Mouse (Mus musculus) adrenal gland (tissue): ENCODE results near the gene Ivd.

Experiments used
- intact Hi-C: fragments of 180-260 bp; cut with DNase I; formaldehyde crosslinking; loops from one replicate; pipeline ENCODE4 v1.15.1; 2025

Ivd gene

DNA sequence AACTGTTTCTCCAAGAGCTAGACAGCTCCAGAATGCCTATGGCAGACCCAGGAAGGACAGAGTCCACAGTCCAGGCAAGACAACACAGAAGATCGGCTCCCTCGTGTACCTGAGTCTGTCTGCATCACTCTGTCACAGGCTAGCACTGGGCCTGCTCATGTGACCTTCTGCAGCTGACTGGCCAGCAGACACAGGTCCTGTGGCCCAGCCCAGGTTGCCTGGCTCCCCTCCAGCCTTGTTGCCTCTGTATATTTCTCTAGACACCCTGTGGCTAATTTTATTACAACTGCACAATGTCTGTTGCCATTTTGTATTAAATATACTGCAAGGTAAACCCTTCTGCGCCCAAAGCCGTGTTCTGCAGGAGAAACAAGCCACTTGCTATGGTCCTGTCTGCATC is 19.3 kb downstream of the Ivd start:
- intact Hi-C loops = loop anchor here (5.0 kb wide), 3 partner anchors 89 to 244 kb away; no protein-coding TSS in a partner anchor

DNA sequence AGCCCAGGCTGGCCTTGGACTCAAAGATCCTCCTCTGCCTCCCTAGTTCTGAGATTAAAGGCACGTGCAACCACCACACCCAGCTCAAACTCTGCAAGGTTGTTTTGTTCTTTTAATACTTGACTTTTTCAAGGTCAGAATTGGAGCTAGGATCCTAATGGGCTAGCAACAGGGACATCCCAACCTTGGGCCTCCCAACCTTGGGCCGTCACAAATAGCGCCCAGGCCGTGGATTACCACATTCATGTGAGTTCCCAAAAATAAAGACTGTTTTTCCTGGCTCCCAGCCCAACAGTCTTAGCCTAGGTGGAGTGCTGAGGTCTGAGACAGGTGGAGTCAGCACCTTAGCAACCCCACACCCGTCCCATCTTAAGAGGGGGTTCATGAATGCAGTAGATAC is 20.2 kb downstream of the Ivd start:
- intact Hi-C loops = loop anchor here (2.0 to 5.0 kb wide), 4 partner anchors 90 to 245 kb away; no protein-coding TSS in a partner anchor

DNA sequence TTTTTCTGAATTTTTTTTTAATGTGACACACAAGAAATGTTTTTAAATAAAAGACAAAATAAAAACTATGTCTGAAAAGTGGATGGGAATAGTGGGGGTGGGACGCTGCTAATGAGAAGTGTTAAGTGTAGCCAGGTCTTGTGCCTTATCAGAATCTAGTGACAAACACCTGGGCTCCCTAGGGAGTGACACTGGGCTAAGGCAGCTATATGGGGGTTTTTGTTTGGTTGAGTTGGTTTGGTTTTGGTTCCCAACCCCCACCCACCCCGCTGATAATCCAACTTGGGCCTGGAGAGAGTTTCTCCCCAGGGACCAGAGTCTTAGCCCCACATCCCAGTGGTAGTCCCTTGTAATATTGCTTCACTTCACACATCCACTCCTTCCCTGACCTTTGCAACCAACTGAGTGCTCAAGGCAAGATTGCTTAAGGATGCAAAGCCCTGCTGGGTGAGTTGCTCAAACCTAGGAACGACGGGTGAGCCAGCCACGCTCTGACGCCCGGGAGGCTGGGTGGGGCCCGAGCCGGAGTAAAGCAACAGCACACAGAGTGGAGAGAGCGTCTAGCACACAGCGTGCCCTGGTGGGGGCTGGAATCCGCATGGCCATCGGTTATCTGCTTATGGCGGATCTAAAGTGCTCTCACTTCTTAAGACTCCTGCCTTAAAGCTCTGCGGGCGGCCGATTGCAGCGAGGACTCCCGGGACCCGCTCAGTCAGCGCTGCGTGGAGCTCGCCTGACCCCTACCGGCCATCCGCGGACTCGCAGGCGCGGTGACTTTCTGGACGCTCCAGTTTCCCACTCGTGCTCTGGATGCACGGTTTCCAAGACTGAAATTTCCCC is 21.3 kb downstream of the Ivd start:
- intact Hi-C loops = loop anchor here (2.0 to 5.0 kb wide), 4 partner anchors 91 to 246 kb away; no protein-coding TSS in a partner anchor

DNA sequence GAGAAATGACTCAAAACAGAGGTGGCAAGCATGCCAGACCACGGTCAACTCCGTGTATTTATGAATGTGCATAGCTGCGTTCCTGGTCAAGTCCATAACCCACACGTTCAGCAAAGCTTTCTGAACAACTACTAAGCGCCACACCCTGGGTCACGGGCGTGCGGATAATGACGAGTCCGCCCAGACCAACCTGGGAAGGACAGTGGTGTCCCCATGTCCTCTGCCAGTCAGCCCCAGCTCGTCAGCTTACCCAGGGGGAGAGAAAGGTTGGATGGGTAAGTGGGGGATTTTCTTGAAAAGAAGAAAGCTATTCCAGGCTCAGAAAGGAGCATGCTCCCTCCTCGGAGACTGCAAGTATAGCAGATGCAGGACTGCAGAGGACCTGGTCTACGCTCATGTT is 25.7 kb downstream of the Ivd start:
- intact Hi-C loops = no loop called here

DNA sequence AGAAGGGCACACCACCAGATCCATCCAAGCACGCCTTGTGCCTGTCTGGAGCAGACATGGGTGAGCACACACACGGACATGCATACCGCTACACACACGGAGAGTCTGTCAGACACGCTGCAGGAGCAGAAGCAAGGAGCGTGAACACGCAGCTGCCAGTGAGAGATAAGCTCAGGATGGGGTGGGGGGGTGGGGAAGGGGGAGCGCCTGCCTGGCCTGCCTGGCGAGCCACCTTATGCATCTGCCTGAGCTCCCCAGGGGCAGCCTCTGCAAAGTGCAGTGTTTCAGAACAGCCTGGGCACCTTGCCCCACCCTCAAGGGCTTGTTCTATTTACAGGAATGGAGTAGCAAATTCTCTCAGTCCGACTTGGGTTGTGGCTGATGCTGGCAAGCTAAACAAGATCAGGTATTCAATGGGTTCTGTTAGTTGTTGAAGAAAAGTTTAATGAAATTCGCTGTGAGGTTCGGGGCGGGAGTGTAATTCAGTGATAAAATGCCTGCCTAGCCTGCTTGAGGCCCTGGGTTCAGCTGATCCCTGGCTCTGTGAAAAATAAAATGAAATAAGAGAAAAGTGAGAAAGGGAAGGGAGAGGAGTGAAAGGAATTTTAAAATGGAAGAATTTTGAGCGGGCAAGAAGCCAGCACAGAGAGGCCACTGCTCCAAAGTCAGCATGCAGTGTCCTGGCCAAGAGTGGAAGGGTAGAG is 26.2 kb downstream of the Ivd start:
- intact Hi-C loops = no loop called here

DNA sequence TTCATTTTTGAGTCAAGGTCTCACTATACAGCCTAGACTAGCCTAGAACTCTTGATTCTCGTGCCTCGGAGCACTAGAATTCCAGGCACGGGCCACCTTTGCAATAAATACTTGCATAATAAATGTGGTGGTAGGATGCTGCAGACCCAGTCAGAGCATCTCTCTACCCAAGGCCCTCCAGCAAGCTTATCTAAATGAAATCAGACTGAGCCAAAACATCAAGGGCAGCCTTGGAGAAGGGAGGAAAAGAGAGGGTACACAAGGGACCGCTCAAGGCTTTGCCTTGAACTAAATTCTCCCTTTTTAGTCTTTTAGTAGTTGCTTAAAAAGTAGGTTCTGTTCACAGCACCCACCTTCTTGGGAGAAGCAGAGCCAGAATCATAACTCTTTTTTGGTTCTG is 29.4 kb downstream of the Ivd start:
- intact Hi-C loops = no loop called here

DNA sequence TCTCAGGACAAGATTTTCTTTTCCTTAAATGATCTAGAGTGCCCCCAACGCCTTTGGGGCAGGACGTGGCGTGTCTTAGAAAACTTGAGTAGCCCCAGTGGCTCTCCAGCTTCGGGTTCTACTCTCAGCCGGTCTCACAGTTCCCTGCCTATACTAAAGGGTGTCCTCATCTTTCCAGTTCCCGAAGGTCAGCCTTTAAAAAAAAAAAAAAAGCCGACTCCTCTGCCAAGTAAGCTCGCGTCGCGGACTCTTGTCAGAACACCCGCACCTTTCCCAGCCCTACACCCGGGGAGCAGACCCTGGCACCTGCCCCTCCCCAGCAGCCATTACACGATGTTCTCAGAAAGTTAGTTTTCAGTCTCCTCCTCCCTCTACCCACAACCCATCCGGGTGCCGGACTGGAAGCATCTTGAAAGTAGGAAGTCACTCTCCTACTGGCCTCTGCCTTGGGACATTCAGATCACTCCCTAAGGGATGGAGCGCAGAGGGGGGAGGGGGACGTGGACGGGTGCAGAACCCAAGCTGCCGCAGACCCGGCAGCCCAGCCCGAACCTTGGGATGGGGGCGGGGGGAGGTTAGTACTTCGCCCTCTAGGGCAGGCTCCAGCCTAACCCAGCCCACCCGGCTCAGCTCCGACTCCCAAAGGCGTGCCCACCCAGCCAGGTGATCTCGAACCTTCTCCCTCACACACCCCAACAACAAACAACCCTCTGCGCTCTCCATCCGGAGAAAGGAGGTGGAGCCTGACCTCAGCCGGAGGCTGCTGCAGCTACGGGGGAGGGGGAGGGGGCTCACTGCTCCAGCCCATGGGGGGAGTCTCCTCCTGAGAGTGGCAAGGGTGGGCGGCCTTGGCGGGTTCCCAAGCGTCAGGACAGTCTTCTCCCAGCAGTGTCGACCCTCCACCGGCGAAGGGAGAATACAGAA is 34.5 kb downstream of the Ivd start:
- intact Hi-C loops = no loop called here

DNA sequence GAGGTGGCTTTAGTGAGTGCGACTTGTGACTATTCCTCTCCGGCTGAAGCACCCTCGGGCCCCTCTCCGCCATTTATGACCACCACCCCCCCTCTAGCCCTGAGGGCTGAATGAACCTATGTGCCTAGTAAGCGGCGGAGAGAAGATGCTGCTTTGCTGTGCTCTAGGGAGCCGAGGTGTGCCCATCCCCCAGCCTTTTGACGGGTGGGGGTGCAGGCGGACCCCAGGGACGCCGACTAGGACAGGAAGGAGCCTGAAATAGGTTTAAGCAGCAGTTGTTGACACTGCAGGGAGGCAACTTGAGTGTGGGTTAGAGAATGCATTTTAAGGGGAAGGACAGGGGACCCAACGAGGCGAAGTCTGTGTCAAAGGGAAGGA is 35.1 kb downstream of the Ivd start:
- intact Hi-C loops = no loop called here

DNA sequence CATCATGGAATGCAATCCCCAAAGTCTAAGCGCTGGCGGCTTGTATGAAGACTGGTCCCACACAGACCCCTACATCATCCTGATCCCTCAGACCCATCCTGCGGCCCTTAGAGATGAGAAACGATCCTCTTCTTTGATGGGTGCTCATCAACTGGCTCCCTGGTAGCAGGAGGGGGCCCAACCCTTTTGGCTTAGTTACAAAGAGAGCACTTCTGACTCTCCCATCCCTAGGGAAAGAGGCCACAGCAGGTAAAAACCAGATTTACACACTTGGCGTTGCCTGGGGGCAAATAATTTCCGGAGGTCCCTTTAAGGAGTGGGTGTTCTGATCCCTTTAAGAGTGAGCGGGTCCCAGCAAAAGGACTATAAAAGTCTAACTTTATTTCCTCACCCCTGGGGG is 35.6 kb downstream of the Ivd start:
- intact Hi-C loops = no loop called here

DNA sequence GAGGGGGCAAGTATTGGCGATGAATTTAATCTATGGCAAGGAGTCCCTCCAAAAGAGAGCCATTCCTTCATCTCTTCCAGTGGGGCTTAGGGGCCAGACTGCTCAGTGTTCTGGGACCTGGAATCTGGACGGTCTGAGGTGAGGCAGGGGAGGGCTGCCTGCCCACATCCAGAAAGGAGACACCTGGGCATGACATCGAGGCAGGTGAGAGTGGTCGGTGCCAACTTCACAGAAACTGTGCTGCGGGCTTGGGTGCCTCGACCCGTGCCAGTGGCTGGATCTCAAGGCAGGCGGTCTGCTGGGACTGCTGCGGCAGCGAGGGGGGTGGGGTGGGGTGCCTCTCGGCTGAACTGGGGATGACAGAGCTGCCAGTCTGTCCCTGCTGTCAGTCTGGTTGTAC is 36.1 kb downstream of the Ivd start:
- intact Hi-C loops = no loop called here

DNA sequence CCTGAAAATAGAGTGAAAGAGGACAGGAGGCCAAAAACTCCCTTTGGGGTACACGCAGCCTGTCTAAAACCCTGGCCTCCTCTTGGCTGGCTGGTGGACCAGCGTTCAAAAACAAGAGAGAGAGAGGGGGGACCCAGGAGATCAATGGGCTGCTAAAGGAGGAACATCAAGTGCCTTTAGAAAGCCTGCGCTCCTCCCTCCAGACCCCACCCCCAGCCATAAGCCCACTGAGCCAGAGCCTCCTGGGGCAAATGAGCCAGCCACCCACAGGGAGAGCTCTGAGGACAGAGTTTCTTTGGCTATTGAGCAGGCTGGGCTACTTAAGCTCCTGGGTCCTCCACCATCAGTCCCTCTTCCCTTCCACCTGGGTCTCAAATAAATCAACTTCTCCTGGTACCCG is 37.0 kb downstream of the Ivd start:
- intact Hi-C loops = no loop called here

DNA sequence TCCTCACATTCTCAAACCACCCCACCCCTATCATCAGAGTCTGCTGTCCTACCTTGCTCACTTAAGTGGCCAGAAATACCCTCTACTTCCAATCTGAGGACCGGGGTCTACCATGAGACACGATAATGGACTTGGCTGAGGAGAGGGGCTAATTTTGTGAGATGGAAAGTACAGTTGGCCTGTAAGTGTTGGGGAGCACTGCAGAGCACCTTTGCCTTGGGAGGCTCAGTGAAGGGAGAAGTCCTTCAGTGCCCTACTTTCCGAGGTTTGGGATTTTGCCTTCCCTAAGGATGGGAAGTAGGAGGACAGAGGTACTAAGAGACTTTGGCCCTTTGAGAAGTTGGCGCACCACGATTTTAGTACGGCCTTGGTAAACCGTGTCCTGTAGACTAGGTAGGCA is 37.6 kb downstream of the Ivd start:
- intact Hi-C loops = no loop called here

DNA sequence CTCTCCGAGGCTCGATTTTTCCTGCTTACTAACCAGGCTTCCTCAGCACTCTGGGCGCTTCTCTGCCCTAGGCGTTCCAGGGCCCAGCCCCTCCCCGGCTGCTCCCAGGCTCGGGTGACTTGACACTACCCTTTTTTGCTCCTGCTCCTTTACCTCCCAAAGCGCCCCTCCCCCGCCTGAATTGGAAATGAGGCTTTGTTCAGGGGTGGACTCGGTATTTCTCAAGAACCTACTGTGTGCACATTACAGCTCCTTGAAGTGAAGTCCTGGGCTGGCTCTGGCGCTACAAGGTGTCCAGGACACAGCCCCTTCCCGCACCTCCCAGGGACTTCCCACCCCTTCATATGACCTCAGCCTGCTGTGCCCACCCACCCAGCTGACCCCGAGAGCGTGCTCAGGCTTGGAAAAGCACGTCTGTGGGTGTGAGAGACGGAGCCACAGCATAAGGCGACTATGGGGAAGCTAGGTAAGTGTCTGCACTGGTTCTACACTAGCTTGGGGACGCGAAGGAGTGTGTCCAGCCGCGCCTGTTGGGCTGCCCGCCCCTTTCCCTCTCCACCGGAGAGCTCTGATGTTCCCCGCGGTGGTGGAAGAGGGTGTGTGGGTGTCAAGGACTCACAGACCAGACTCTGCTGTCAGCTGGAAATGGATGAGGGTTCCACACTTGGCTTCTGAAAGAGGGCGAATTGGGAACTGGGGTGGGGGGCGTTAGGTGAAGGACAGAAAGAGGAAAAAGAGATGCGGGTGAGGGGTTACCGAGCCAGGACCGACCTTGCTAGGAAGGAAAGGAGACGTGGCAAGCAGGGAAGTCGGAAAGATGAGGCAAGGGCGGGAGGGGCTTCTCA is 38.4 kb downstream of the Ivd start, which contains the start of gene Bahd1:
Gene Bahd1, plus strand, starts transcription at position 397 of the 845 bp plus-strand sequence.
- intact Hi-C loops = loop anchor here (5.0 kb wide), 1 partner anchor 72 kb away; no protein-coding TSS in a partner anchor

DNA sequence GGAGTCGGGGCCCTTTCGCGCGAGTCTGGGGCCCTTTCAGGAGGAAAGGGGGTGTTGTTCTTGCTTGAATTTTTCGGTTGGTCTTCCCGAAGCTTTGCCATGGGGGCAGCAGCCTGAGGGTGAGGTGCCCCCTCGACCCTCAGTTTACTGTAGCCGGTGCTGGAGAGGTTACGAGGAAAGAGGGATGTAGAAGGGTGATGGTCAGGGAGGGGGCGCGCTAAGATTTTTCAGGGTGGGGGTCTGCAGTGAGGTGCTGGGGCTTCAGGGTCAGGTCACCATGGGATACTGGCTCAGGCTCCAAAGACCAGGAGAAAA is 39.0 kb downstream of the Ivd start:
- intact Hi-C loops = loop anchor here (5.0 kb wide), 1 partner anchor 72 kb away; no protein-coding TSS in a partner anchor

DNA sequence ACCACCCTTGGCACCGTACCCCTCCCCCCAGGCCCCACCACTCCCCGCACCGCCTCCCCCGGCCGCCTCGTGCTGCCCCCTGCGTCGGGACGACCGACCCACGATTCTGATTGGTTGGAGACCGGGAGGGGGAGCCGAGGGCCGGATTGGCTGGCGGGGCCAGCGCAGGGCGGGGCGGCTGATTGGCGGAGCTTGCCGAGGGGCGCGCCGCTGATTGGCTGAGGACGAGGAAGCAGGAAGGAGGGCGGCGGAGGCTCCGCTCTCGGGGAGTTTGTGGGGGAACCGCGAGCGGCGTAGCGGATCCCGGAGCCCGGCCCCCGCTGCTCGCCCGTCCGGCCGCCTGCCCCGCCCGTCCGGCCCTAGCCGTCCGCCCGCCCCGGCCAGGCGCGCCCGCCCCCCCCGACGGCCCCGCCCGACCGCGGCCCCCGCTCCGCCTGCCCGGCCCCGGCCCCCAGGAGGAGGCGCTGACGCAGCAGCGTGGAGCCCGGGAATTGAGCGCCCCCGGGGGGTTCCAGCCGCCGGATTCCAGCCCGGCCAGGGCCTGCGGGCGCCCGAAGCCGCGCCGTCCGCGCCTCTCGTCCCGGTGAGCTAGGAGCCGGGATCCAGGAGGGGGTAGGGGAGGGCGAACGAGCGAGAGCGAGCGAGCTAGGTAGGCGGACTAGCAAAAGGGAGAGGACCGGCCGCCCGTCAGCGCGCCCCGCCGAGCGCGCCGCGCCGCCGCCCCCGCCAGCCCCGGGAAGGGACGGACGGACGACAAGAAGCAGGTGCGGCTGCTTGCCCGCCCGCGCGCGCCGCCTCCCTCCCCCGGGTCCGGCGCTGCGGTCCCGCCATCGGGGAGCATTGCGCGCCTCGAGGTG is 39.6 kb downstream of the Ivd start:
- intact Hi-C loops = loop anchor here (5.0 kb wide), 1 partner anchor 71 kb away; no protein-coding TSS in a partner anchor

DNA sequence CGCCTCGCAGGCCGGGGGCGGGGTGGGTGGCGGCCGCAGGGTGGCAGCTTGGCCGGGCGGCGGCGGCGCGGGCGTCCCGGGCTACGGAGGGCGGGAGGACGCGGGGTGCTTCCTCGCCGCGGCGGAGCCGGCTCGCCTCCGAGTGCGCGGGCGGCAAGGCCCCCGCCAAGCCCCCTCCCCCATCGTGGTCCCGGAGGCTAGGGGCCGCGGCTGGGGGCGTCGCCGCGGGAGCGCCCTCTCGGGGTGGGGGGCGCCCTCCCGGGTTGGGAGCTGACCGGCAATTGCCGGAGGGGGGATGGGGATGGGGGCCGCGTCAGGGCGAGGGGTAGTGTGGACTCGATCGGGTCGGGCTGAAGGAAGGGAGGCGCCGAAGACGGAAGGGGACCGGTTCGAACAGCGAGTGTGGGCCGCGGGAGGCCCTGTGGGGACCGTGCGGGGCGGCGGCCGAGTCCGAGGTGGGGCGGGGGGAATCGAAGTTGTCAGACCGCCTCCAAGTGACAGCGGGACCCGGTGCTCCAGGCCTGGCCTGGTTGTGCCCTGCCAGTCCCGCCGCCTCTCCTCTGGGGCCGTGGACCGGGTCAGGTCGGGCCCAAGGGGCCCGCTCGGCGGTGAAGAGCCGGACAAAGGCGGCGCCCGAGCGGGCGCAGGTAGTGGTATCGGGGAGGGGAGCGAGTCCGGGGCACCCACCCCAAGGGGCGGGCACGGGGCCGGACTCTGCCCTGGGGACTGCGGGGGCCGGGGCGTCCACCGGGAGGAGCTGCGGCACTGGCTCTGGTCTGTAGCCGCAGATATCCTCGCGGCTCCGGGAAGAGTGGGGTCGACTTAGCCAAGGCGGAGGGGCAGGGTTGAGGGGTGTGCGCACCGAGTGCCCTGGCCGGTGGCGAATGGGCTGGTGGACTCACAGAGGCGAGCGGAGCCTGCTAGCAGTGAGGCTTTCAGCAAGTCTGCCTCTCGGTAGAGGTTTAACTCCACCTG is 40.6 kb downstream of the Ivd start:
- intact Hi-C loops = loop anchor here (5.0 kb wide), 1 partner anchor 70 kb away; no protein-coding TSS in a partner anchor

DNA sequence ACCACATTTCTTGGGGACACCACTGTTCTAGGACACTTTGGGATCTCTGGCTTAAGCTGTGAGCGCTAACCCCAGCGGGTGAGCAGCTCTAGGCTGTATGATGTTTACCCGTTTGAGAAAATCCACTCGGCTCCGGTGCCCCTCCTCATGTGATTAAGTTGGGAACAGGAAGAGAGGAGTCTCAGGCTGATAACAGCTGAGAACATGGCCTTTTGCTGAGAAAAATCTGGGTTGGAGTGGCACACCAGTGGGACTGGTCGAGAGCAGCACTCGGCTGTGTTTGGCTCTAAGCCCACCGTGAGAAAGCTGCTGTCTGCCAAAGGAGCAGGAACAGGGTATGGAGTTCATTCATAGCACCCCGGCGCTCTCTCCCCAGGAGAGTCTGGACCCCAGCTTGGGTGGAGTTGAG is 41.6 kb downstream of the Ivd start:
- intact Hi-C loops = loop anchor here (5.0 kb wide), 1 partner anchor 69 kb away; no protein-coding TSS in a partner anchor

DNA sequence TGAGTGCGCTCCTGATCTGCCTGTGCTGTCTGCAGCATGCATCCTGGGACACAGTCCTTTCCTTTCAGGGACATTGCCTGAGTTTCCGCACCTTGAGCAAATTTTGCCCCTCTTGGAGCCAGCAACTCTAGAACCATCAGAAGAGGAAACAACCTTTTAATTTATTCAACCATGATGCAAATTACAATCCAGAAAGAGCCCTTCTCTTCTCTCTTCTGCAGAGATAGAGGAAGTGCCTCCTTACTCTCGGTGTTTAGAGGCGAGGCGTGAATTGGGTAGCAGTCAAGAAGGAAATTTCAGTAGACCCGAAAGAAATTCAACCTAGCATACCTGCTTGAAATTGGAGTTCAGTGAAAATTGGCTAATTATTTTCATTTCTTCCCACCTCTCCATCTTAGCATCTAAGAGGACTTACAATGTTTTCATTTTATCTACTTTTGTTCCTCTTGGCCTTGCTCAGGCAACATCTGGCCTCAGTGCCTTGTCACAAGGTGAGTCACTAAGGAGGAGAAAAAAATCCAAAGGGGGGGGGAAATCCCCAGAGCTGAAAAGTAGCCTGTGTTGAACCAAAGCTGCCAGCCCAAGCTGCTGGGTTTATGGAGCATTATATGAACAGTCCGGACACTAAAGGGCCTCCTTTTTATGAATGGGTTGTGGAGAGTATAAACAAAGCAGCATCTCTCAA is 43.8 kb downstream of the Ivd start:
- intact Hi-C loops = no loop called here
